In the genomic region with DNA sequence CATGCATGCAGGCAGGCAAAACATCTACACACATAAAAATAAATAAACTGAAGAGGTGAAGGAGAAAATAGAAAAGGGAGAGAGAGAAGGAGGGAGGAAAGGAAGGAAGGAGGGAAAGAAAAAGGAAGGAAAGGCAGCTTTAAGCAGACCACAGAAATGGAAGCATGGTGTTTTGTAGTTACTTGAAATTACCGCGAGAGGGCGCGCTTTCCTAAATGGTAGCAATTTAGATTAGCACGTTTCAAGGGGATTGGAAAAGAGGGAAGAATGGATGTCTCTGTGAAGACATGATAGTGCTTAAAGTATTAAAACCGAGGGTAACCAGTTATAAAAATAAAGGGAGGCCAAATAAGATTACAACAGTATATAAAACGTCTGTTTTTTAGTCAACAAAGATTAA, we compare ENCODE assay signal across 8 mouse cellular contexts. TPM values are rescaled to one million over a fixed set of nuclear protein-coding genes. Genes with fewer than 3 reads are reported as not detected.
DNase-seq lines count a peak whose midpoint lies in the region.

No protein-coding gene starts in this region.

- peak; percentile 6 to 68 for DNase-seq in heart, adult 18-20 months
- DNase-seq in heart, adult 9 months (ENCODE audit: low spot score in 2 of 2): no peak
- peak; percentile 18 for DNase-seq in ovary, postnatal 36 days (ENCODE audit: low spot score)
- DNase-seq in ovary, adult 18-20 months (ENCODE audit: low spot score): no peak
- DNase-seq in brain, embryonic 18.5 days (ENCODE audit: low read depth, low spot score): peak; percentile 10
- DNase-seq in forelimb bud, embryonic 11.5 days (ENCODE audit: low read depth, low spot score): peak; percentile 33
- peak; percentile 35 for DNase-seq in lung, postnatal 10 days
- peak; percentile 56 for DNase-seq in thymus, postnatal 4 days

RNA-seq across cellular contexts. Expression of a gene that starts 58.3 kb away (rescaled TPM):
- 100 to 1,000 TPM; 120 to 134 TPM for total RNA-seq in heart, adult 18-20 months (2021)

Comparison
In these comparisons a context has a peak if more than half of its experiments do, and no peak if none do; other contexts are left out.
1. DNase-seq: peak in heart, adult 18-20 months (2 of 2), ovary, postnatal 36 days (single experiment), brain, embryonic 18.5 days (single experiment), forelimb bud, embryonic 11.5 days (single experiment), lung, postnatal 10 days (single experiment) and thymus, postnatal 4 days (single experiment); none in heart, adult 9 months (0 of 2) and ovary, adult 18-20 months (single experiment).